Mouse (Mus musculus): ENCODE measurements around the gene H2-M10.6. TPM values are rescaled to one million over a fixed set of nuclear protein-coding genes. Genes with fewer than 3 reads are reported as not detected.

The H2-M10.6 gene
- polyA plus RNA-seq, 1 experiment from 2014 or later: not detected

GRCm38 (mm10) chr17:36844725-36845124 is 32.8 kb downstream of the H2-M10.6 start:
- Histone ChIP-seq H3K4me1 (ENCODE audit: control insufficient read depth, insufficient read depth, low read length) (peaks cover 13% of the 10 kb centered on the region), H3K9me3 (replicated peaks; ENCODE audit: control insufficient read depth, low read length) (no peaks in the 10 kb centered on the region), H3K27ac (ENCODE audit: low read depth, low read length) (no peak overlapping the region), H3K27me3 (ENCODE audit: control insufficient read depth, insufficient read depth, low read length) (no peaks in the 10 kb centered on the region), H3K36me3 (ENCODE audit: control insufficient read depth, insufficient read depth, low read length) (no peaks in the 10 kb centered on the region), H3K9ac (ENCODE audit: low read depth, low read length) (no peak overlapping the region), H3K4me2 (no peak overlapping the region), H3K4me3 (ENCODE audit: low read depth, low read length) (no peak overlapping the region)
- no peak for ATAC-seq (replicated peaks; ENCODE audit: insufficient number of reproducible peaks, low FRiP score, low TSS enrichment)
- WGBS (ENCODE audit: insufficient replicate concordance): 76% methylated on average over 1 of the region's 1 CpGs

DNA sequence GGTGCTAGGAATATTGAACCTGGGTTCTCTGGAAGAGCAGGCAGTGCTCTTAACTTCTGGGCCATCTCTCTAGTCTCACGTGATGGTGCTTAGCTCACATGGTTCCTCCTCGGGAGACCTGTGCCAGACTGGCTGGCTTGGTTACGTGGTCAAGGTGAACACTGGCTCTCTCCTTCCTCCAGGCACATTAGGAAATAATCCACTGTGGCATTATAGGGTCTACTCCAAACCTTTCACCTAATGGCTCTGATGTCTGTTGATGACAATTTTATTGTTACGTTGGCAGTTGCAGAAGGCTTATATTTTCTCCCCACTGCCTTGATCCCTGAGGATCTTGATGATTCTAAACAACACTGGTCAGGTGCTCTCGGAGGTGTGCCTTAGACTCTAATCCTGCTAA is 36.9 kb downstream of the H2-M10.6 start:
- 81% methylated on average over 5 of the region's 5 CpGs for WGBS (ENCODE audit: insufficient replicate concordance)
- H3K4me2 ChIP-seq: no peak overlapping the region
- no peak overlapping the region for H3K27ac ChIP-seq (ENCODE audit: low read depth, low read length)
- no peak overlapping the region for H3K4me3 ChIP-seq (ENCODE audit: low read depth, low read length)
- peaks cover 17% of the 10 kb centered on the region for H3K4me1 ChIP-seq (ENCODE audit: control insufficient read depth, insufficient read depth, low read length)
- no peaks in the 10 kb centered on the region for H3K27me3 ChIP-seq (ENCODE audit: control insufficient read depth, insufficient read depth, low read length)
- H3K9me3 ChIP-seq (replicated peaks; ENCODE audit: control insufficient read depth, low read length): no peaks in the 10 kb centered on the region
- no peak for ATAC-seq (replicated peaks; ENCODE audit: insufficient number of reproducible peaks, low FRiP score, low TSS enrichment)
- peaks cover 16% of the 10 kb centered on the region for H3K36me3 ChIP-seq (ENCODE audit: control insufficient read depth, insufficient read depth, low read length)
- no peak overlapping the region for H3K9ac ChIP-seq (ENCODE audit: low read depth, low read length)

DNA sequence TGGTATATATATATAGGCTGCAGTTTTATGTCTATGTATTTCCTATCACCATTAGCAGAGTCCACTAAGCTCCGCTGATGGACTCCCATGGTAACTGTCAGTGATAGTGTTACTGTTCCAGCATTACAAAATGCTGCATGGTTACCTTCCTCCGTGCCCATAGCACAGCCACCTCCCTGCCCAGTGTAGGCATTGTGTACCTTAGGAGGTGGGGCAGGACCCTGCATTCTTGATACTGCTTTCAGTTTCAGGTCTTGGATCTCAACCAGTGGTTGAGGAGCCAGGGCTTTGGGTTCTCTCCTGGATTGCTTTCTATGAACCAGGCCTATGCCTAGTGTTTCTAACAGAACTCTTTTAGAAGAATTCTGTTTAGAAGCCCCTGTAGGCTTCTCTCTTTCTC is 38.0 kb downstream of the H2-M10.6 start:
- H3K4me2 ChIP-seq: no peak overlapping the region

DNA sequence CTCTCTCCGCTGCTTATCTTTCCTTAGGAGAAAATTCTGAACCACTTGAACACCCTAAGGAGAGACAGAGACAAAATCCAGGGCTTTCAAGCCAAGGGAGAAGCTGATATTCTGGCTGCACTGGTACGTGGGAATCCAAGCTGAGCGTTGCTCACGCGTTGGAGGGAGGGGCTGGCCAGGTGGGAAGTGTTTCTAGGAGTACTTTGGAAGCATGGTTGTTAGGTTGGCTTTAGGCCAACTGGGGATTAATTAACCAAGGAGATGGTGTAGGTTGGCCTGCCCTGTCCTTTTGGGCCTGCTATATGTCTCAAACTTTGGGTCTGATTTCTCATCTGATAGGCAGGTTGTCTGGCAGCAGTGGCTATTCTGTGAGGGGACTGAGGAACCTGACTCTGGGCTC is 39.2 kb downstream of the H2-M10.6 start:
- Histone ChIP-seq H3K9me3 (replicated peaks; ENCODE audit: control insufficient read depth, low read length) (no peaks in the 10 kb centered on the region), H3K4me1 (ENCODE audit: control insufficient read depth, insufficient read depth, low read length) (peaks cover 6% of the 10 kb centered on the region), H3K27ac (ENCODE audit: low read depth, low read length) (no peak overlapping the region), H3K36me3 (ENCODE audit: control insufficient read depth, insufficient read depth, low read length) (peaks cover 25% of the 10 kb centered on the region), H3K4me2 (no peak overlapping the region), H3K9ac (ENCODE audit: low read depth, low read length) (no peak overlapping the region), H3K27me3 (ENCODE audit: control insufficient read depth, insufficient read depth, low read length) (no peaks in the 10 kb centered on the region), H3K4me3 (ENCODE audit: low read depth, low read length) (no peak overlapping the region)
- no peak for ATAC-seq (replicated peaks; ENCODE audit: insufficient number of reproducible peaks, low FRiP score, low TSS enrichment)
- WGBS (ENCODE audit: insufficient replicate concordance): 70% methylated on average over 5 of the region's 5 CpGs

More for the DNA sequence above, 38.0 kb downstream of the H2-M10.6 start:
- H3K27me3 ChIP-seq (ENCODE audit: control insufficient read depth, insufficient read depth, low read length): no peaks in the 10 kb centered on the region
- no peak overlapping the region for H3K27ac ChIP-seq (ENCODE audit: low read depth, low read length)
- H3K4me3 ChIP-seq (ENCODE audit: low read depth, low read length): no peak overlapping the region
- no peak overlapping the region for H3K9ac ChIP-seq (ENCODE audit: low read depth, low read length)
- peaks cover 6% of the 10 kb centered on the region for H3K4me1 ChIP-seq (ENCODE audit: control insufficient read depth, insufficient read depth, low read length)
- H3K36me3 ChIP-seq (ENCODE audit: control insufficient read depth, insufficient read depth, low read length): peaks cover 21% of the 10 kb centered on the region
- 82% methylated on average over 2 of the region's 2 CpGs for WGBS (ENCODE audit: insufficient replicate concordance)
- no peaks in the 10 kb centered on the region for H3K9me3 ChIP-seq (replicated peaks; ENCODE audit: control insufficient read depth, low read length)
- ATAC-seq (replicated peaks; ENCODE audit: insufficient number of reproducible peaks, low FRiP score, low TSS enrichment): no peak

DNA sequence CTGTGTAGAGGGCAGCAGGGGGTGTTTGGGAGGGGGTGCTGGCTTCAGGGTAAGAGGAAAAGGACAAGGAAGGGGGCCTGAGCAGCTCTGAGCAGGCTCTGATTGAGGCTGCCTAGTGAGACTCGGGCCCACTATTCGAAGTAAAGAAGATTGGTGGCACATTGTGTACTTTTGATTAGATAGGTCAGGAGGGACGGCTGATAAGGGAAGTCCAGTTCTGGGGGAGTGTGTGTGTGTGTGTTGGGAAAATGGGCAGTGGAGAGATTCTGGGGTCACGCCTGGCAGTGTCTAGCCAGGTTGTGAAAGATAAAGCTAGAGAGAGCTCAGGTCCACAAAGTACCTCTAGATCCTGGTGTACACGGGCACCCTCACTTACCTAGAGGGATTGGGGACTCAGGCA is 39.7 kb downstream of the H2-M10.6 start:
- Histone ChIP-seq H3K27ac (ENCODE audit: low read depth, low read length) (no peak overlapping the region), H3K4me2 (no peak overlapping the region), H3K9me3 (replicated peaks; ENCODE audit: control insufficient read depth, low read length) (no peaks in the 10 kb centered on the region), H3K36me3 (ENCODE audit: control insufficient read depth, insufficient read depth, low read length) (peaks cover 27% of the 10 kb centered on the region), H3K27me3 (ENCODE audit: control insufficient read depth, insufficient read depth, low read length) (no peaks in the 10 kb centered on the region), H3K4me3 (ENCODE audit: low read depth, low read length) (no peak overlapping the region), H3K9ac (ENCODE audit: low read depth, low read length) (no peak overlapping the region), H3K4me1 (ENCODE audit: control insufficient read depth, insufficient read depth, low read length) (peaks cover 6% of the 10 kb centered on the region)
- no peak for ATAC-seq (replicated peaks; ENCODE audit: insufficient number of reproducible peaks, low FRiP score, low TSS enrichment)
- 44% methylated on average over 5 of the region's 5 CpGs for whole genome bisulfite sequencing (ENCODE audit: insufficient replicate concordance)

DNA sequence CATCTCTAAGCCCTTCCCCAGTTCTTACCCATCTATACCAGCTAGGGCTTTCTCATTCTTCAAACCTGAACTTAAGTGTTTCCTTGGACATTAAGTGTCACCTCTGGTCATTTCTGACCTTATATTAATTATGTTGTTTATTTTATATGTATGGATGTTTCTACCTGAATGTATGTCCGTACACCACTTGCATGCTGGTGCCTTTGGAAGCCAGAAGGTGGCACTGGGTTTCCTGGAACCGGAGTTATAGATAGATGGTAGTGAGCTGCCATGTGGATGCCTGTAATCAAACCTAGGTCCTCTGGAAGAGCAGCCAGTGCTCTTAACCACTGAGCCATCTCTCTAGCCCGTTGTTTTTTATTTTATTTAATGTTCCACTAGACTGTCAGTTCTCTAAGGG is 43.5 kb downstream of the H2-M10.6 start:
- Histone ChIP-seq H3K27me3 (ENCODE audit: control insufficient read depth, insufficient read depth, low read length) (no peaks in the 10 kb centered on the region), H3K4me3 (ENCODE audit: low read depth, low read length) (no peak overlapping the region), H3K9ac (ENCODE audit: low read depth, low read length) (no peak overlapping the region), H3K4me2 (no peak overlapping the region), H3K36me3 (ENCODE audit: control insufficient read depth, insufficient read depth, low read length) (peaks cover 42% of the 10 kb centered on the region), H3K27ac (ENCODE audit: low read depth, low read length) (no peak overlapping the region), H3K9me3 (replicated peaks; ENCODE audit: control insufficient read depth, low read length) (no peaks in the 10 kb centered on the region), H3K4me1 (ENCODE audit: control insufficient read depth, insufficient read depth, low read length) (peaks cover 6% of the 10 kb centered on the region)
- ATAC-seq (replicated peaks; ENCODE audit: insufficient number of reproducible peaks, low FRiP score, low TSS enrichment): no peak
- WGBS (ENCODE audit: insufficient replicate concordance): 91% methylated on average over 3 of the region's 3 CpGs

DNA sequence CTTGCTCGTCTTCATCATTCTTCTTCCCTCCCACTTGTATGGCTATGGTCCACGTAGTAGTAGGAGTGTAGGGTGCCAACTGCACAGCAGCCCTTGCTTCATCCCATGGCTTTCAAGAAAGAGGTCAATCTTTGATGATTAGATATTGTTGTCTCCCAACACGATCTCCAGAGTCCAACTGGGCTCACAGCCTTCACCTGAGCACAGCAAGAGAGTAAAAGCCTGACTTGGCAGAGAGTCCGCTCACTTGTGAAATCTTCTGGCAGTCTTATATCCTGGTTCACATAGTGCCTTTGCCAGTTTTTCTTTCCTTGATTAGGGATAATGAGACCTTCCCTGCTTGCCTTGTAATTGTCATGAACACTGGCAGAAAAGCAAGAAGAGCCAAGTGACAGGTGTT is 44.3 kb downstream of the H2-M10.6 start:
- WGBS (ENCODE audit: insufficient replicate concordance): 95% methylated on average over 4 of the region's 4 CpGs
- H3K9me3 ChIP-seq (replicated peaks; ENCODE audit: control insufficient read depth, low read length): no peaks in the 10 kb centered on the region
- H3K4me2 ChIP-seq: no peak overlapping the region
- H3K27me3 ChIP-seq (ENCODE audit: control insufficient read depth, insufficient read depth, low read length): no peaks in the 10 kb centered on the region
- no peak overlapping the region for H3K4me3 ChIP-seq (ENCODE audit: low read depth, low read length)
- H3K27ac ChIP-seq (ENCODE audit: low read depth, low read length): no peak overlapping the region
- no peak overlapping the region for H3K9ac ChIP-seq (ENCODE audit: low read depth, low read length)
- no peak for ATAC-seq (replicated peaks; ENCODE audit: insufficient number of reproducible peaks, low FRiP score, low TSS enrichment)
- H3K4me1 ChIP-seq (ENCODE audit: control insufficient read depth, insufficient read depth, low read length): peaks cover 4% of the 10 kb centered on the region
- peaks cover 39% of the 10 kb centered on the region for H3K36me3 ChIP-seq (ENCODE audit: control insufficient read depth, insufficient read depth, low read length)

DNA sequence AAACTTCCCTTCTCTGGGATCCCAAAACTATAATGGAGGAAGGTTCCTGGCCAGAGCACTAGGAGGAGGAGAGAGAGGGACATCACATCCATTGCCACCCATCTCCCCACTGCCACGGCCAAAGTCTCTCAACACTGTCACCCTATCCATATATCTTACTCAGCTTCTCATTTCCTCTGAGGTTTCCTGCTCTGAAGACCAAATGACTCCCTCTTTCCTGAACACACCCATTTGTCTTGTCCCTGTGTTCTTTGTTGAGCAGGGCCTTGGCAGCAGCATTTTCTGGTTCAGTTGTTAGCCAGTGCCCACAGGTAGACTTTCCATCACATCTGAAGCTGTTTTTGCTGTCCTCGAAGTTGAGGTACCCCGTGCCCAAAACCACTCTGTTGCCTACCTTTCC is 46.2 kb downstream of the H2-M10.6 start:
- no peaks in the 10 kb centered on the region for H3K4me1 ChIP-seq (ENCODE audit: control insufficient read depth, insufficient read depth, low read length)
- 67% methylated on average over 3 of the region's 3 CpGs for WGBS (ENCODE audit: insufficient replicate concordance)
- H3K36me3 ChIP-seq (ENCODE audit: control insufficient read depth, insufficient read depth, low read length): peaks cover 30% of the 10 kb centered on the region
- no peak overlapping the region for H3K4me3 ChIP-seq (ENCODE audit: low read depth, low read length)
- no peak overlapping the region for H3K4me2 ChIP-seq
- H3K9ac ChIP-seq (ENCODE audit: low read depth, low read length): no peak overlapping the region
- no peak overlapping the region for H3K27ac ChIP-seq (ENCODE audit: low read depth, low read length)
- H3K9me3 ChIP-seq (replicated peaks; ENCODE audit: control insufficient read depth, low read length): no peaks in the 10 kb centered on the region
- H3K27me3 ChIP-seq (ENCODE audit: control insufficient read depth, insufficient read depth, low read length): 0 out of 2 replicates have a peak, but pooled peaks cover under 1% of the 10 kb centered on the region
- ATAC-seq (replicated peaks; ENCODE audit: insufficient number of reproducible peaks, low FRiP score, low TSS enrichment): no peak

DNA sequence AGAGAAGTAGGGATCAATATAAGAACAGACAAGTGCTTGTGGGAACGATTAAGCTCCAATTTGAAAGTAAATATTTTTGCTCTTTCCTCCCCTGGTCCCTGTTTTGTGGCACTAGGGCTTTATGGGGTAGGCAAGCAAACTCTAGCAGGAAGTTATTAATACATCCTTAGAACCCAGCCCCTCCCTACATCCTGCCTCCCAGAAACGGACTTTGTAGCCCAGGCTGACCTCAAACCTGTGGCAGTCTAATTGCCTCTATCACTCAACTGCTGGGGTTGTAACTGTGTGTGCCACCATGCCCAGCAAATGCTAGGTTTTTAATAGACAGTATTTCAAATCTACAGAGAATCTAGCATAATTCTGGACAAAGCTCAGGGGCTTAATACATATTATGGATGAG is 49.7 kb downstream of the H2-M10.6 start:
- no peaks in the 10 kb centered on the region for H3K9me3 ChIP-seq (replicated peaks; ENCODE audit: control insufficient read depth, low read length)
- ATAC-seq (replicated peaks; ENCODE audit: insufficient number of reproducible peaks, low FRiP score, low TSS enrichment): no peak
- H3K36me3 ChIP-seq (ENCODE audit: control insufficient read depth, insufficient read depth, low read length): peaks cover 14% of the 10 kb centered on the region
- no peak overlapping the region for H3K27ac ChIP-seq (ENCODE audit: low read depth, low read length)
- H3K4me3 ChIP-seq (ENCODE audit: low read depth, low read length): no peak overlapping the region
- H3K9ac ChIP-seq (ENCODE audit: low read depth, low read length): no peak overlapping the region
- H3K27me3 ChIP-seq (ENCODE audit: control insufficient read depth, insufficient read depth, low read length): peaks cover 23% of the 10 kb centered on the region
- H3K4me2 ChIP-seq: no peak overlapping the region
- 65% methylated on average over 2 of the region's 2 CpGs for WGBS (ENCODE audit: insufficient replicate concordance)
- peaks cover 2% of the 10 kb centered on the region; the same call in 1 of the 2 replicates for H3K4me1 ChIP-seq (ENCODE audit: control insufficient read depth, insufficient read depth, low read length)
